Comparison of ENCODE assay signal across 9 mouse cellular contexts in genomic region chr8:109954486-109954948, GRCm38 (mm10). TPM values are rescaled to one million over a fixed set of nuclear protein-coding genes. Genes with fewer than 3 reads are reported as not detected.
DNase-seq lines count a peak whose midpoint lies in the region; ATAC-seq and TF ChIP-seq lines count a peak whose summit lies in the region.
"Had no signal": no experiment of that assay in that cellular context is flagged by ENCODE, and none has a peak within 500 bp of the region (broad histone marks: within the 10 kb centered on the region; RNA-seq: fewer than 3 reads in every experiment).

No protein-coding gene starts in this region.

- DNase-seq in kidney, adult 9 months, result peak; percentile 36
- no peak for DNase-seq in kidney, postnatal 10 days
- DNase-seq in brain, embryonic 18.5 days (ENCODE audit: low read depth, low spot score), result peak; percentile 39
- DNase-seq in hindbrain, embryonic 14.5 days (ENCODE audit: low spot score), result peak; percentile 63
- DNase-seq in ovary, adult 18-20 months (ENCODE audit: low spot score), result no peak
- DNase-seq in liver, result no peak
- DNase-seq in layer of hippocampus, adult 9-10 months (ENCODE audit: low spot score), result no peak

- no peak overlapping the region for H3K27ac ChIP-seq in hindbrain, embryonic 14.5 days
- peak overlapping the region; percentile 26 for H3K27ac ChIP-seq in olfactory bulb, adult 2 months (ENCODE audit: insufficient read depth, low read depth, low read length)
- H3K27ac ChIP-seq: kidney, postnatal 0 days had no signal

- no peaks in the 10 kb centered on the region for H3K27me3 ChIP-seq in hindbrain, embryonic 14.5 days (ENCODE audit: control insufficient read depth, insufficient read depth, low read length)

- H3K4me3 ChIP-seq in hindbrain, embryonic 14.5 days (replicated peaks; ENCODE audit: low read length), result no peak overlapping the region
- no peak overlapping the region for H3K4me3 ChIP-seq in olfactory bulb, adult 2 months (ENCODE audit: insufficient read depth, low read depth, low read length)

- no peak for TF ChIP-seq CTCF in olfactory bulb, adult 2 months (IDR thresholded peaks at IDR 0.05; ENCODE audit: insufficient read depth, low read depth, low read length)

- no peaks in the 10 kb centered on the region for H3K9me3 ChIP-seq in hindbrain, embryonic 14.5 days (ENCODE audit: control insufficient read depth, low read length)

- peak; percentile 74; the same call in 1 of the 2 replicates for ATAC-seq in hindbrain, embryonic 14.5 days (ENCODE audit: low FRiP score)

- H3K4me1 ChIP-seq in hindbrain, embryonic 14.5 days (replicated peaks; ENCODE audit: control insufficient read depth, insufficient read depth, low read length), result peaks cover 15% of the 10 kb centered on the region
- peaks cover 33% of the 10 kb centered on the region for H3K4me1 ChIP-seq in olfactory bulb, adult 2 months (ENCODE audit: control insufficient read depth, insufficient read depth, low read length)

- 0 out of 2 replicates have a peak overlapping the region, but pooled peaks have one; percentile 28 for H3K9ac ChIP-seq in hindbrain, embryonic 14.5 days

- 27% methylated on average over 13 of the region's 13 CpGs for WGBS in hindbrain, embryonic 14.5 days
- 35% methylated on average over 13 of the region's 13 CpGs for WGBS in olfactory bulb, adult 2 months

- H3K4me2 ChIP-seq in hindbrain, embryonic 14.5 days (replicated peaks), result no peak overlapping the region

- no peak for TF ChIP-seq POLR2A in olfactory bulb, adult 2 months (IDR thresholded peaks at IDR 0.05; ENCODE audit: insufficient read depth, low read depth, low read length)

- no peaks in the 10 kb centered on the region for H3K36me3 ChIP-seq in hindbrain, embryonic 14.5 days (replicated peaks; ENCODE audit: control insufficient read depth, insufficient read depth)

RNA-seq across cellular contexts. Expression of gene Marveld3, which starts 7.5 kb away (rescaled TPM):
- polyA plus RNA-seq in hindbrain, embryonic 14.5 days (2014; fragmentation: Nextera tagmentation; extraction: Ambion mirVana), result 0.69 and 0.83 TPM in 2 replicates
- not detected in 2 replicates for polyA plus RNA-seq in olfactory bulb, adult 2 months (2012; ENCODE audit: insufficient read depth, insufficient read length, low replicate concordance, missing spikeins)

RNA-seq across cellular contexts. Expression of gene Tat, which starts 35.7 kb away (rescaled TPM):
- not detected in 2 replicates for polyA plus RNA-seq in hindbrain, embryonic 14.5 days (2014; fragmentation: Nextera tagmentation; extraction: Ambion mirVana)
- not detected in 2 replicates for polyA plus RNA-seq in olfactory bulb, adult 2 months (2012; ENCODE audit: insufficient read depth, insufficient read length, low replicate concordance, missing spikeins)
- polyA plus RNA-seq: kidney, postnatal 0 days had no signal

Comparison
In these comparisons a context has a peak if more than half of its experiments do, and no peak if none do; other contexts are left out.
1. DNase-seq: peak in kidney, adult 9 months (single experiment), brain, embryonic 18.5 days (single experiment) and hindbrain, embryonic 14.5 days (single experiment); none in kidney, postnatal 10 days (single experiment), ovary, adult 18-20 months (single experiment), liver (single experiment) and layer of hippocampus, adult 9-10 months (single experiment).